Mouse (Mus musculus): ENCODE results near the gene Otulinl. TPM values are rescaled to one million over a fixed set of nuclear protein-coding genes. Genes with fewer than 3 reads are reported as not detected.

The Otulinl gene
- total RNA-seq, 2 experiments from 2014 or later: 5.5 to 6.2 TPM

DNA sequence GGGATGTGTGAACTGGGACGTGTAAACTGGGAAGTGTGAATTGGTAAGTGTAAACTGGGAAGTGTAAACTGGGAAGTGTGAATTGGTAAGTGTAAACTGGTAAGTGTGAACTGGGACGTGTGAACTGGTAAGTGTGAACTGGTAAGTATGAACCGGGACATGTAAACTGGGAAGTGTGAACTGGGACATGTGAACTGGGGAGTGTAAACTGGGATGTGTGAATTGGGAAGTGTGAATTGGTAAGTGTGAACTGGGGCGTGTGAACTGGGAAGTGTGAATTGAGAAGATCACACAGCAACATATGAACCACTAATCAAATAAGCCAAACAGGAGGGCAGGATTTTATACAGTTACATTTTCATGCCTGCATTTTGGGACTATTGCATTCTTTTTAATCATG lies 23.0 kb downstream of the Otulinl start:
- DNase-seq (ENCODE audit: low spot score in 2 of 2): no peak

DNA sequence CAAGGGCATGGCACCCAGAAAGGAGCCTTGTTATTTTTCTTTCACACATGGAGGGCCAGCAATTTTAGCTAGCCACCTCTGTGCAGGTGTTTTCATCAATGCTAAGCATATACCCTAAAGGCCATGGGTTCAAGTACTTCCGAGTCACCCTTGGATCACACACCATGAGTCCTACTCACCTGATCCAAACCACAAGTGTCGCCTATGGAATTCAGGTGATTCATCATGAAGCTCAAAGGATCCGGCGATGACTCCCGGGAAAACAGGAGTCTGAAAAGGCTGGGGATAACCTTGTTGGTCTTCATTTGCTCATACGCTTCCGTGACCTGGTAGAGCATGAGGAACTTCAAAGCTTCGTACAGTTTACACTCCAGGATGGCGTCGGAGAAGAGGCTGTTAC lies 23.5 kb downstream of the Otulinl start:
- DNase-seq (ENCODE audit: low spot score in 2 of 2): no peak

DNA sequence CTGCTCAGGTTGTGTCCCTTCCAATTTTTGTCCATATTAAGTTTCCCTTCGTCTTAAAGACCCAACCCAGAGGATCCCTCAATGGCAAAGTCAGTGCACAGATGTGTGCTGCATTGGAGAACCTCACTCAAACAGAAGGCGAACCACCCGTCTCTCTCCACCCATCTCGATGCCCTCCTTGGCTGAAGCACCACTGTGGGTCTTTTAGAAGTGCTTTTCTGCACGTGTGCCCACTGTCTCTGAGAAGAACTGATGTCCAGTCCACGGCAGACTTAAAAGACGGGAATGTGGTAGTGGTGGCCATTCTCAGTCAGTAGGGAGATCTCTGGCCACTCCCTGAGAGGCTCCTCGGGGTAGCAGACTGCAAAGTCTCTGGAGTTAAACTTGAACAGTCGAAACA lies 24.8 kb downstream of the Otulinl start:
- DNase-seq (ENCODE audit: low spot score in 2 of 2): no peak

DNA sequence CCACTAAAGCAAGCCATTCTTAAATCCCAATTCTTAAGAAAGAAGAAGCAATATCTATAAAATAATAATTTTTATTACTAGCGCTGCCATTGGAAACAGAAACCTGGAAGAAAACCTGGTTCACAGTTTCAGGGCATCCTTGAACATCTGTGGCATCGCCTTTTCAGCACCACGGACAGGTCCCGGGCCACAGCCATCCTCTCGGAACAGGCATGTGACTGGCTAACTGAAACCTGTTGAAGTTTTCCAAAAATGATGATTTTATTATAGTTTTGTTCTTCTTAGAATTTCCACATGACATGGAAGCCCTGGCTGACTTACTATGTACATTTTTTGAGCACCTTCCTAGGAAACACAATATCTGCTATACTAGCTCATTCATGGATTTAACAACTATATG lies 26.4 kb downstream of the Otulinl start:
- DNase-seq (ENCODE audit: low spot score in 2 of 2): peak in 1 of 2 experiments; percentile 50

DNA sequence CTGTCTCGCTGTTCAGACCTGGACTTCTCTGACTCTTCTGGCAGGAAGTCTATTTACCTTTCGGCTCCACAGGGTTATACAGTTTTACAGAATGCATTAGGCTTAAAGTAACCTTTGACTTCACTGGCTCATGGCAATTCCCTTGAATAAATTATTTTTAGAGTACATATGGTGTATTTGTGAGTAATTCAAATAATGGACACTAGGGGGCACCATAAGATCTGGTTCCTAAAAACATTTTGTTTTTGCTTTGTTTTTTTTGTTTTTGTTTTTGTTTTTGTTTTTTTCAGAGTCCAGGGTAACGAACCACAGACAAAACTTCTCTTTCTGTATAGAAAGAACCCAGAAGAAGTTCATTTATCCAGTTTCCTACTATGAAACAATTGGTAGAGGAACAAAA lies 33.7 kb downstream of the Otulinl start:
- no peak for DNase-seq (ENCODE audit: low spot score in 2 of 2)

DNA sequence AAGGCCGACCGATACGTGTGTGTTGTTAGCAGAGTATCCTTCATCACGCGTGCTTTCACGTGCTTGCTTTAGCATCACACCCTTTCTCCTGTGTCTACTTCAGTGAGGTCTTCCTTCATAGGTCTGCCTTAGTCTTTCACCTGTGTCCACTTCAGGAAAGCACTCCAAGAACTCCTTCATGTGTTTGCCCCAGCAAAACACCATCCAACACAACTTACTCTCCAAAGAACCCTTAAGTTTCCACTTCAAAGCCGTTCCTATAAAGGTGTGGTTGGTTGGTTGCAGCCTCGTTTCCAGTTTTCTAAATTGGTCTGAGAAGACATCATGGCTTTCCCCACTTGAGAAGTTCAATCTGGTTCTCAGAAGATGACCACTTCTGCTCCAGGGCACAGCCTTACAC lies 34.7 kb downstream of the Otulinl start:
- DNase-seq (ENCODE audit: low spot score in 2 of 2): no peak

DNA sequence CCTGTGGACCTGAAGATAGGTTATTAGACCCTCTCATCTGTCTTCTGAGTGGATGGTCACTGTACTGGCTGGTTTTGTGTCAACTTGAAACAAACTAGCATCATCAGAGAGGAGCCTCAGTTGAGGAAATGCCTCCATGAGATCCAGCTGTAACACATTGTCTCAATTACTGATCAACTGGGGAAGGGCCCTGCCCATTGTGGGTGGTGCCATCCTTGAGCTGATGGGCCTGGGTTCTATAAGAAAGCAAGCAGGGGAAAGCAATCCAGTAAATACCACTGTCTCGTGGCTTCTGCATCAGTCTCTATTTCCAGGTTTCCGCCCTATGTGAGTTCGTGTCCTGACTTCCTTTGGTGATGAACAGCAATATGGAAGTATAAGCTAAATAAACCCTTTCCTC lies 36.1 kb downstream of the Otulinl start:
- DNase-seq (ENCODE audit: low spot score in 2 of 2): no peak

DNA sequence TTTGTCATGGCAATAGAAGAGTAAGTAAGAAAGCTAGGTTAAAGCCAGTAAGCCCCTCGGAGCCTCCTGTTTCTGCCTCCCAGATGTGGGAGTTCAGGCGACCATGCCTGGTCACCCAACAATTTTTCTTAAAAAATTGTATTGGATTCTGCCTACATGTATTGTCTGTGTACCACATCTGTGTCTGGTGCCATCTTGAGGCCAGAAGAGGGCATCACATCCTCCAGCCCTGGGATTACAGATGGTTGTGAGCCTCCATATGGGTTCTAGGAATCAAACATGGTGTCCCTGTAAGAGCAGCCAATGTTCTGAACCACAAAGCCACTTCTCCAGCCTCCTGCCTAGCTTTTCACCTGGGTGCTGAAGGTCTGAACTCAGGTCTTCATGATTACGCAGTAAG lies 38.5 kb downstream of the Otulinl start:
- no peak for DNase-seq (ENCODE audit: low spot score in 2 of 2)

DNA sequence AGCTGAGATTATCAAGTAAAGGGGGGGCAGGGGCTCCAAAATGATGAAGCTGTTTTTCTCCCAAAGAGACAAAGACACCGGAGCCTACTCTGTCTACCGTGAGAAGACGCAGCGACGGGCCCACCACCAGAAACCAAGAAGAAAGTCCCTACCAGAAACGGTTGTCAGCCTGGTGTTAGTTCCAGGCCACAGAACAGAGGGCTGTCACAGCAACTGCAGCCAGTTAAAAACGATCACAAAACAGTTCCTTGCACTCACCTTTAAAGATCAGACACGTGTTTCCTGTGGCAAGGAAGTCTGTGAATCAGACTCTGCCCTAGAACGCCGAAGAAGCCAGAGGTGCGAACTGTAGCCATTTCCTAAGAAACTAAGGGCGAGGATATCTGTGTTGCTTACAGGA lies 40.2 kb downstream of the Otulinl start:
- DNase-seq (ENCODE audit: low spot score in 2 of 2): no peak

DNA sequence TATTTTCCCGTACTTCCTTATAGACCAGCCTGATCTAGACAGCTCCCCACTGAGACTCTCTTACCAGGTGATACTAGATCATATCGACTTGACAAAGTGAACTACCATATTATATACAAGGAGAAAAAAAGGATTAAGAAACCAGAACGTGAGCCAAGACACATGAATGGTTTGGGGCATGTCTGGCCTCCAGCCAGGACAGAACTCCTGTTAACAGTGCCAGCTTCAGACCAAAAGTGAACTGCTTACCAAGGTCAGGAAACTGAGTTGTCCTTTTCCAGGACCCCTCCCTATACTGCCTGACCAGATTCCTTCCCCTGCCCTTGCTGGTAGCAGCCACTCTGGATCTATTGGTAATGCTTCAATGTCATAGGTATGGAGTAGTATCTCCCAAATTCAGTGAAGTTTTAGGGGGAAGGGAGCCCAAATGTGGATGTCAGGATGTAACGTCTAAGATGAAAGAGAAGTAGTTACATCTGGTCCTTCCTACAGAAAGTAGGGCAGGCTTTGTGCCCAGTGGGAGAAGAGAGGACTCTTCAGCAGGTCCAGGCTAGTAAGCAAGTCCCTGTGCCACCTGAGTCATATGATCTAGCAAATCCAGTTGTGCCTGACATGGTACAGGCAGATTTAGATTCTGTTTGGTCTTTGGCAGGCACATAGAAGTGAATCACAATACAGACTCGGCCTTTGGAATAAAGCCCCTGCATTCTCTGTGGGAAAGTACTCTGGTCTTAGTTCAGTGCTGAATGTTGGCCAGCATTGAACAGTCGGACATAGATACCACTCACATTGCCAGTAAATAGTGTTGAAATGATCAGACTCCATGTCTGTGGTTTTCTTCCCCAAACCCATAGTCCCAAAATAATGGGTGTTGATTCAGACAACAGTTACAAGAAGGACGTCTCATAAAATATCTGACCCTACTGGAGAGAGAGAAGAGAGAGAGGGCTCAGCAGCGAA lies 47.2 kb downstream of the Otulinl start:
- DNase-seq (ENCODE audit: low spot score in 2 of 2): no peak

DNA sequence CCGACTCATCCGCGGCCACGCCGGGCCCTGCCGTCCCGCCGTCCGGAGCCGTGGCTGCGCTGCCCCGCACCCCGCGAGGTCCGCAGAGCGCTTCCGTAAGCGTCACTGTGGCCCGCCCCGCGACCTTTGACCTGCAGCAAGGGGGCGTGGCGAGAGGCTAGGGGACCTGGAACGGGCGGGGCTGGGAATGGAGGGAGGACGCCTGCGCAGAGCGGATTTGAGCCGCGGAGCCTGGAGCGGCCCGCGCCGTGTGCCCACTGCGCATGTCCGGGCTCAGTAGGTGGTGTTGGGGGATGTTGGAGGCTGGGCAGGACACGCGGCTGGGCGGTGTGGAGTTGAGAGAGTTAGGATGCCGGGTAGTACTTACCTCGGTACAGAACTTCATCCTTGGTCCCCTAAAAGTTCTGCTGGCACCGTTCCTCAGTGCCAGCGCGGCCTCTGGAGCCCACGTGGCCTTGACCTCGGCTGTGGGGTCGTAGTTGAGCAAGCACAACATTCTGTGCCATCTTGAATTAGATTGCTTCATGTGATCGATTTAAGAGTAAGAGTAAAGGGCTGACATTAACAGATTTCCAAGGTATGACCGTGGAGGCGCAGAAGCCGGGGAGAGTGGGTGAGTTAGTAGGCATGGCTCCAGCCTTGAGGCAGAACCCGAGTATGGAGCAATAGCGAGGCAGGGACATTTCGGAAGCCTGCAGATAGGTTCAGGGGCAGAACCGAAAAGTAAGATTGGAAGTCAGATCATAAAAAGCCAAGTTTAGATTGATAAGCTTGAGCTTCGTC lies 50.6 kb downstream of the Otulinl start, which contains the start of gene Otulin:
Gene Otulin, minus strand, starts transcription at position 93 of the 783 bp plus-strand sequence.
- peak; percentile 99 for DNase-seq (ENCODE audit: low spot score in 2 of 2)

DNA sequence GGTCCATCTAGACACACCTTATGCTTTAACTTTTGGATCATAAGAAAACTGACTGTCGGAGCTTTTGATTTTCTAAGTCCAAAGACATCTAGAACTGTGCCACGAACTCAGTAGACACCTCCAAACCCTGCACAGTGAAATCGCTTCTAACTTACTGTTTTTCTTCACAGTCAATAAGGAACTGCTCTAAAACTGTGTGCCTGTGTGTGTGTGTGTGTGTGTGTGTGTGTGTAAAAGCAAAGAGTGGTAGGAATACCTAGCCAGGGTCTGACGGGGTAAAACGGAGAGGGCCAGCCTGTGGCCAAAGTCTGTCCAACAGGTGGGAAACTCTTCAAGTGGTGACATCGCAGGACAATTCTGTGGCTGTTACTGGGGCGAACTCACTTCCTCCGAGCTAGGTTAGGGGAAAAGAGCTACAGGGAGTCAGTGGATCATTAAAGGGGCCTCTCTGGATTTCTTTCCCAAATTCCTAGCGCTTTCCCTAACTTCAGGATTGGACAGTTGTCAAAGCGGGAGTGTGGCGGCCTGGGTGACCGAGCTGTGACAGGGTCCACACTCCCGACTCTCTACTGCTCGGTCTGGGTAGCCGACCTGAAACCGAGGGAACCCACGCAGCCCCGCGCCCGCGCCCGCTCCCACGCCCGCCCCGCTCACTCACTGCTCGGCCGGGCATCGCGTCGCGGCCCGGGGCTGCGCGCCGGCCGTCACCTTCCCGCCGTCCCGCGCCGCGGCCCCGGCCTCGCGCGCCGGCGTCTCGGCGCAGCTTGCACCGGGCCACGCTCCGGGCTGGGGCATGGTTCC lies 51.4 kb downstream of the Otulinl start:
- peak; percentile 20 to 28 for DNase-seq (ENCODE audit: low spot score in 2 of 2)

DNA sequence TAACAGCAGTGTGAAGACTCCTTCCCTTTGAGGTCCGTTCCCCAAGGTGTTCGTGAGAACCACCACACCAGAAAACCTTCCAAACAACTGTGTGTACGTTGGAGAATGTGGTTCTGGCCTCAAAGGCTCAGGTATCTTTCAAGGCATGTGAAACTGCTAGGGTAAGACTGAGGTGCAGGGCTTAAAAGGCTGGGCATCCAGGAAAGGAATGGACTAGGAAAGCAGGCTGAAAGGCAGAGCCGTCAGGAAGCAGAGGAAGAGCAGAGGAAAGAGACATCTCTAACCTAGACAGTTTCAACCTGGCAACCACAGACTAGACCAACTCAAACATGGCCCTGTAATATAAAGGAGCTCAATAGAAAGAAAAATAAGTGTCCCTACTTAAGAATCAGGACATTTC lies 52.3 kb downstream of the Otulinl start:
- DNase-seq (ENCODE audit: low spot score in 2 of 2): no peak

DNA sequence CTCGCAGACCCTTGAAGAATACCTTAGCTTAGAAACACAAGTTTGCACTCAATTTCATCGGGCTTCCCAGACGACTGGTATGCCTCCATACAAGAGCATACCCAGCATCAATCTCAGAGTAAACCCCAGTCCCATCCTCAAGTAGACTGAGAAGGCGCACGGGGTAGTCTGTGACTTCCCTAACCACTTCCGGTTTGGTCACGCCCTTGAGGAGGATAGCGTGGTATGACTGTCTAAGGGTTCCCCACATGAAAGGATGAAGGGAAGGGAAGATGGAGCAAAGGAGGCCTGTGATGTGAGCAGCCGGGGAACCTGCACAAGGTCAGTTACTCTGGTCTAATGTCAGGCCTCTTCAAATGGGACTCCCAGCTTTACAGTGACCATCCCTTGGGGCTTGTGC lies 53.6 kb downstream of the Otulinl start:
- no peak for DNase-seq (ENCODE audit: low spot score in 2 of 2)

DNA sequence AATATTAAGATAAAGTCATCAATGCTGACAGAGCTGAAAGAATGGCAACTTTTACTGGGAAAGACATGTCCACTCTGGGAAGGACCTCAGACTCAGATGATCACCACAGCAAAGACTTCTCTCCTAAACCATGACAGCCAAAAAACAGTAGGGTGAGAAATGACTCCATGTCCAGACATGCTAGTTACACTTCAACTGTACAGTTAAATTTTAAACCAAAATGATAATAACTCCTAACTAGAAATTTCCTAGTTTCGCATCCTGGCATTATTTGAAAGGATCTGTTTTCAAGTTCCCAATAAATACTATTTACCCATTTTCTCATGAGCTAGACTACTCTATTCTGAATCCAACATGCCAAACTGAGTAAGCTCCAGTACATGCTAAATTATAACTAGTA lies 55.1 kb downstream of the Otulinl start:
- DNase-seq (ENCODE audit: low spot score in 2 of 2): no peak

DNA sequence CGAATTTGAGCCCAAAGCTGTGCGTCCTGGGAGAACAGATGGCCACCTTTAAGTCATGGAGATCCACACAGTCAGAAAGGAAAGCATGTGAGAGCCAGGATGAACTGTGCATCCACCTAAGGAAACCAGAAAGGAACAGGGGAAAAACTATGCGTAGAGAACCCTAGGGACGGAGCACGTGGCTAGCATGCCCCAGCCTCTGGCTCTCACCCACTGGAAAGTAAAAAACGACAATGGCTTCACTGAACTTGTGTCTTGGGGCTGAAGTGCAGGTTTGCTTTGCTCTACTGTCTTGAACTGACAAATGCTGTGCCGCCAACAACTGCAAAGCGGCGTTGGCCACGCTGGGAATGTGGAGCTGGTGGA lies 55.5 kb downstream of the Otulinl start:
- DNase-seq (ENCODE audit: low spot score in 2 of 2): no peak

DNA sequence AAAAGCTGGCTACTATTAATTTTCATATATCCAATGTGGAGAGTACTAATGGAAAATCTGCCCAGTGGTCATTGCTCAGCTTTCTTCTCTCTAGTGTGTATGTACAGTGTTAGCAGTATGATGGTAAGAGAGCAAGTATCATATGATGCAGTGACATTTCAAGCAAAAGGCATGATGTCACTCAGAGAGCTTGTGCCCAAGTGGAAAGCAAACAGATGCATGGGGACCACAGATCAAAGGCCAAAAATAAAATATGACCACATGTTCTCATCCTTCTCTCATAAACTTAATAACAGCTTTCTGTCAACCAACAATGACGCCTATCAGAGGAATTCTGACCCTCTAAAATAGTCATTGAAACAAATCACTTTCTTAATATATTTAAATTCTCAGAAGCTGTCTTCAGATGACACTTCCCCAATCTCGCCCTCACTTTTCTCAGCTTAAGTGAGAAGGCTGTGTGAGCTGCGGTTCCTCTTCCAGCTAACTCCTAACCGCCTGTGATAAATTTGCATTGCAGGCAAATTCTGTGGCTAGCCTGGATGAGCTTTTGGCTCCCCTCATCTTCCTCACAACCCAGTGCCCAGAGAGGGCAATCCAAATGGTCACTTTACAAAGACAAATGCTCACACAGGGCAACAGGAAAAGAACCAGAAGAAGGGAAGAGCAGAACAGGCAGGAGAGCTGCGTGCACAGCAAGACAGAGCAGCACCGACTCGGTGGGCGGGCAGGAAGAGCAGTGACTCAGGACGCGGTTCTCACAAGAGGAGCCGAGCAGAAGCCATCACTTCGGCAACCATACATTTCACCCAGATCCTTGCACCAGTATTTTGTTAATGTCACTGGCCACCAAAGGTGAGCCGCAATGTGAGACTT lies 56.1 kb downstream of the Otulinl start:
- DNase-seq (ENCODE audit: low spot score in 2 of 2): no peak

DNA sequence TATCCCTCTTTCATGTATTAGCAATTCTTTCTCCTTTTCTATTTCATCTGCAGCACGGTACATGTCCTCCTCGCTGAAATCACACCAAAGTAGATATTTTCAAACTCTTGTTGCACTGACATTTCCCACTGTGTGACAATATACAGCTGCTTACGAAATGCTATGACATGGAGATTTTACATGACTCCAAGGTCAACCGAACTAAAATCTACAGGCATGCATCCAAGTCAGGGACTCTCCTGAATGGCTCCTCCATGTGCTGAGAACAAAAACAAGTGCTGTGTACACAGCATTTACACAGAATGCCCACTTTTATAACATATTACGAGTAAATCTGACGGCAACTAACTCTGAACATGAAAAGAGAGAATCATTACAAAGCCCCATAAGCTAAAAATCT lies 58.1 kb downstream of the Otulinl start:
- DNase-seq (ENCODE audit: low spot score in 2 of 2): no peak

DNA sequence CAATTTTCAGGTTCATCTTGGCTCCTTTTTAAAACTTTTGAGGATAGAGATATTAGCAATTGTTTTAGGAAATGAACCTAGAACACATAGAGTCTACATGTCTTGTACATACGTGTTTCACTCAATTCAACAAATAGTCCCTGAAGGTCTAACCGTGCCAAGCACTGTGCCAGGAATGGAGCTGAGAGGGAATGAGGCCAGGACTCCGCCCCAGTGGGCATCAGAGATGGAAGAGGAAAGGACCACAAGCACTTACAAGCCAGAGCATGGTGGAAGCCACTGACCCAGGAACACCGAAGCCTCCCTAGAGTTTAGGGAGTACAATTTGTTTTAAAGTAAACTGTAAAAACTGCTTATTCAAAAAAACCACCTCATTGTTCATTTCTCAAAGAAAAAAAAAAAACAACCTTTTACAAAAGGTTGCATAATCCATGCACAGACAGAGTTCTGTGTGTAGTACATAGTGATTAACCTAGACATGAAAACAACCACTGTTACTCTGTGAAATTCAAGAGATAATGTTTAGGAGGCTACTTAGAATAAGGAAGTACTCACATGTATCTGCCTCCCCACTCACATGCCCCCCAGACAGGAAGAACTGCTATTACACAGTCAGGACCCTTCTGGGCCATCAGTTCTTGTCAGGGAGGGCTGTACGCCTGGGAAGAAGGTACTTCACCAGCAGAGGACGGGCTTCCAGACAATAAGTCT lies 60.7 kb downstream of the Otulinl start:
- no peak for DNase-seq (ENCODE audit: low spot score in 2 of 2)

DNA sequence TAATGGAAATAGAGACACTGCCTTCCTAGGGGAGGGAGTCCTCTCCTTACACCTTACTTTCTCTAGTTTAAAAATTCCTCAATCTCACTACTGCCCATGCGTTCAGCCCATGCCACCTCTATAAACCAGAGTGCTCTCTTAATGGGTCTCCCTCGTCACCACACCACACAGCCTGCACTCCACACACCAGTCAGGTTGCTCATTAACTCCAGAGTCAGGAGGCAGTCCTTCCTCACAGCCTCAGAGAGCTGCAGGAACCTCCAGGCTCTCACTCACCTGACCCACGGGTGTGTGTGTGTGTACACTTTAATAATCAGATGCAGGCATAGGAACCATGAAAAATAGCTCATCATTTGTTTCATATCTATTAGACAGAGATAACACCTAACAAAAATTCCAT lies 61.7 kb downstream of the Otulinl start:
- no peak for DNase-seq (ENCODE audit: low spot score in 2 of 2)
